15 mouse cellular contexts compared by ENCODE assay signal in the genomic region with DNA sequence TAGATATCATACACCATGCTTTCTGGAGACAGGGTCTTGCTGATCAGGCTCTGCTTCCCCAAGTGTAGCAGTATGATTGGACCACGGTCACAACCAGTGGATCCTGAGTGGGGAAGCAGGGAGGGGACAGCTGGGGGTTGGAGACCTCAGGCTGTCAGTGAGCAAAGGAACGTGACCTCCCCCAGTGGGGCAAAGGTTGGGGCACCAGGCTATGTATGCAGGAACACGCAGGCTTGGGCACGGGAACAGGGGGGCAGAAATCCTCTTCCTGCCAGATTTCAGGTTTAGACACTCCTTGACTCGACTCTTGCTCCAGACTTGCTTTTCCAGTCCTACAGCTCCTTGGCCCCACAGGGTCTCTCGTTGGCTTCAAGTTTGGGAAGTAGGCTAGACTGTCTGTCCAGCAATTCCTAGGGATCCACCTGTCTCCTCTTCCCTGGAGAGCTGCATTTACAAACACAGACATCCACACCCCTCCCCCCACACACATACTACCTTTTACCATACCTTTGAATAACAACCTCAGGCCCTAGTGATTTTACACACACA.
"Had no signal": no experiment of that assay in that cellular context is flagged by ENCODE, and none has a peak within 500 bp of the region (broad histone marks: within the 10 kb centered on the region; RNA-seq: fewer than 3 reads in every experiment).

No protein-coding gene starts in this region.

- DNase-seq: kidney, adult 11 months; kidney, adult 8-10 months; kidney, postnatal 10 days; kidney, postnatal 36 days; left cerebral cortex, postnatal 4 days; lung, adult 18-20 months; lung, postnatal 14 days; thymus, postnatal 25 days had no signal

- H3K9ac ChIP-seq: kidney, embryonic 15.5 days; limb, embryonic 13.5 days; liver, embryonic 14.5 days; lung, embryonic 15.5 days; midbrain, embryonic 13.5 days had no signal

- H3K4me2 ChIP-seq: kidney, embryonic 15.5 days; limb, embryonic 13.5 days; lung, embryonic 15.5 days; midbrain, embryonic 13.5 days had no signal

- H3K9me3 ChIP-seq: kidney, embryonic 15.5 days; limb, embryonic 13.5 days; lung, embryonic 15.5 days; midbrain, embryonic 13.5 days had no signal

- H3K27me3 ChIP-seq: kidney, embryonic 15.5 days; limb, embryonic 13.5 days; lung, embryonic 15.5 days; midbrain, embryonic 13.5 days had no signal

- ATAC-seq: midbrain, embryonic 13.5 days had no signal

- H3K36me3 ChIP-seq: kidney, embryonic 15.5 days; limb, embryonic 13.5 days; lung, embryonic 15.5 days; midbrain, embryonic 10.5 days; midbrain, embryonic 13.5 days had no signal

- H3K4me3 ChIP-seq: kidney, embryonic 15.5 days; limb, embryonic 13.5 days; lung, embryonic 15.5 days; midbrain, embryonic 10.5 days; midbrain, embryonic 13.5 days had no signal

- H3K27ac ChIP-seq: kidney, embryonic 15.5 days; limb, embryonic 13.5 days; liver, embryonic 14.5 days; lung, embryonic 15.5 days; macrophage; midbrain, embryonic 10.5 days; midbrain, embryonic 13.5 days had no signal

- H3K4me1 ChIP-seq: kidney, embryonic 15.5 days; limb, embryonic 13.5 days; lung, embryonic 15.5 days; midbrain, embryonic 10.5 days; midbrain, embryonic 13.5 days had no signal
